Comparison of ENCODE assay signal across 15 mouse cellular contexts in genomic region chr9:106340501-106341312, GRCm38 (mm10). TPM values are rescaled to one million over a fixed set of nuclear protein-coding genes. Genes with fewer than 3 reads are reported as not detected.
DNase-seq lines count a peak whose midpoint lies in the region; ATAC-seq and TF ChIP-seq lines count a peak whose summit lies in the region.
"Had no signal": no experiment of that assay in that cellular context is flagged by ENCODE, and none has a peak within 500 bp of the region (broad histone marks: within the 10 kb centered on the region; RNA-seq: fewer than 3 reads in every experiment).

No protein-coding gene starts in this region.

- no peak for TF ChIP-seq POLR2A in lung, adult 2 months (IDR thresholded peaks at IDR 0.05; ENCODE audit: borderline replicate concordance, extremely low read depth, low read depth, low read length)

- TF ChIP-seq CTCF in lung, embryonic 14.5 days (IDR thresholded peaks at IDR 0.05; ENCODE audit: low read depth): no peak
- TF ChIP-seq CTCF in lung, adult 2 months (IDR thresholded peaks at IDR 0.05; ENCODE audit: insufficient read depth, low read length): no peak

- ATAC-seq in heart, embryonic 15.5 days (replicated peaks; ENCODE audit: insufficient number of reproducible peaks, insufficient read depth, low FRiP score, low read depth): no peak
- ATAC-seq in lung, embryonic 14.5 days (ENCODE audit: insufficient read depth): no peak
- peak; percentile 45 for ATAC-seq in intestine, embryonic 15.5 days
- peak; percentile 47; the same call in 1 of the 2 replicates for ATAC-seq in stomach, embryonic 14.5 days (ENCODE audit: insufficient number of reproducible peaks, insufficient read depth, low FRiP score, low read depth)
- ATAC-seq: inflammation-experienced regulatory T-cells, adult 6 months; midbrain, embryonic 13.5 days had no signal

- H3K4me1 ChIP-seq in heart, embryonic 15.5 days (replicated peaks): peaks cover 52% of the 10 kb centered on the region
- H3K4me1 ChIP-seq in lung, embryonic 14.5 days (ENCODE audit: insufficient read depth): peaks cover 53% of the 10 kb centered on the region
- no peaks in the 10 kb centered on the region; the same call in none of the 2 replicates for H3K4me1 ChIP-seq in lung, adult 2 months (ENCODE audit: control insufficient read depth, insufficient read depth, low read length)
- H3K4me1 ChIP-seq in intestine, embryonic 15.5 days (replicated peaks): peaks cover 38% of the 10 kb centered on the region
- peaks cover 55% of the 10 kb centered on the region for H3K4me1 ChIP-seq in stomach, embryonic 14.5 days (ENCODE audit: control insufficient read depth, insufficient read depth, low read length)

- no peaks in the 10 kb centered on the region for H3K36me3 ChIP-seq in heart, embryonic 15.5 days
- no peaks in the 10 kb centered on the region for H3K36me3 ChIP-seq in lung, embryonic 14.5 days (ENCODE audit: insufficient read depth)
- H3K36me3 ChIP-seq in intestine, embryonic 15.5 days: no peaks in the 10 kb centered on the region
- H3K36me3 ChIP-seq in stomach, embryonic 14.5 days (ENCODE audit: control insufficient read depth, insufficient read depth, low read length): no peaks in the 10 kb centered on the region
- H3K36me3 ChIP-seq: liver, embryonic 13.5 days; midbrain, embryonic 13.5 days had no signal

- H3K4me2 ChIP-seq in heart, embryonic 15.5 days: no peak overlapping the region
- no peak overlapping the region for H3K4me2 ChIP-seq in lung, embryonic 14.5 days
- H3K4me2 ChIP-seq in intestine, embryonic 15.5 days (replicated peaks): no peak overlapping the region
- no peak overlapping the region for H3K4me2 ChIP-seq in stomach, embryonic 14.5 days (replicated peaks; ENCODE audit: low read depth, low read length)
- H3K4me2 ChIP-seq: liver, embryonic 13.5 days; midbrain, embryonic 13.5 days had no signal

- H3K27ac ChIP-seq in heart, embryonic 15.5 days: 0 out of 2 replicates have a peak overlapping the region, but pooled peaks have one; percentile 11
- H3K27ac ChIP-seq in lung, embryonic 14.5 days (ENCODE audit: low read depth): peak overlapping the region; percentile 55; the same call in 1 of the 2 replicates
- H3K27ac ChIP-seq in intestine, embryonic 15.5 days: peak overlapping the region; percentile 72
- H3K27ac ChIP-seq in stomach, embryonic 14.5 days (ENCODE audit: low read length): peak overlapping the region; percentile 82
- H3K27ac ChIP-seq: liver, embryonic 13.5 days; midbrain, embryonic 13.5 days had no signal

- no peak overlapping the region for H3K9ac ChIP-seq in heart, embryonic 15.5 days
- H3K9ac ChIP-seq in lung, embryonic 14.5 days: peak overlapping the region; percentile 6; the same call in 1 of the 2 replicates
- H3K9ac ChIP-seq in intestine, embryonic 15.5 days: no peak overlapping the region
- H3K9ac ChIP-seq in stomach, embryonic 14.5 days (replicated peaks; ENCODE audit: low read depth, low read length): no peak overlapping the region
- H3K9ac ChIP-seq: liver, embryonic 13.5 days; midbrain, embryonic 13.5 days had no signal

- no peaks in the 10 kb centered on the region for H3K9me3 ChIP-seq in heart, embryonic 15.5 days (replicated peaks)
- H3K9me3 ChIP-seq in lung, embryonic 14.5 days (ENCODE audit: low read depth, low read length): no peaks in the 10 kb centered on the region
- no peaks in the 10 kb centered on the region for H3K9me3 ChIP-seq in intestine, embryonic 15.5 days
- H3K9me3 ChIP-seq in stomach, embryonic 14.5 days (ENCODE audit: control insufficient read depth, low read depth, low read length): no peaks in the 10 kb centered on the region
- H3K9me3 ChIP-seq: liver, embryonic 13.5 days; midbrain, embryonic 13.5 days had no signal

- no peaks in the 10 kb centered on the region for H3K27me3 ChIP-seq in heart, embryonic 15.5 days
- no peaks in the 10 kb centered on the region for H3K27me3 ChIP-seq in lung, embryonic 14.5 days (ENCODE audit: insufficient read depth, low read length)
- no peaks in the 10 kb centered on the region for H3K27me3 ChIP-seq in intestine, embryonic 15.5 days (replicated peaks)
- no peaks in the 10 kb centered on the region for H3K27me3 ChIP-seq in stomach, embryonic 14.5 days (ENCODE audit: control insufficient read depth, insufficient read depth, low read length)
- H3K27me3 ChIP-seq: CH12.LX; liver, embryonic 13.5 days; midbrain, embryonic 13.5 days had no signal

- 39% methylated on average over 13 of the region's 13 CpGs for WGBS in heart, embryonic 15.5 days
- WGBS in lung, embryonic 14.5 days: 35% methylated on average over 13 of the region's 13 CpGs
- WGBS in lung, adult 2 months: 76% methylated on average over 13 of the region's 13 CpGs
- WGBS in intestine, embryonic 15.5 days: 39% methylated on average over 13 of the region's 13 CpGs
- 35% methylated on average over 13 of the region's 13 CpGs for WGBS in stomach, embryonic 14.5 days

- no peak overlapping the region for H3K4me3 ChIP-seq in heart, embryonic 15.5 days
- H3K4me3 ChIP-seq in lung, embryonic 14.5 days (ENCODE audit: low read depth, low read length): no peak overlapping the region
- H3K4me3 ChIP-seq in lung, adult 2 months (replicated peaks; ENCODE audit: extremely low read depth, low read depth, low read length): no peak overlapping the region
- no peak overlapping the region for H3K4me3 ChIP-seq in intestine, embryonic 15.5 days (replicated peaks)
- H3K4me3 ChIP-seq in stomach, embryonic 14.5 days (ENCODE audit: low read depth, low read length): no peak overlapping the region
- H3K4me3 ChIP-seq: liver, embryonic 13.5 days; midbrain, embryonic 13.5 days had no signal

- intact Hi-C loops in heart, postnatal 25 days (cut with DNase I): no loop called here

- no peak for DNase-seq in heart, postnatal 25 days (ENCODE audit: low spot score)
- DNase-seq in lung, embryonic 14.5 days: no peak
- no peak for DNase-seq in lung, adult 2 months
- no peak for DNase-seq in frontal cortex, postnatal 36 days (ENCODE audit: low spot score in 2 of 2)
- DNase-seq in left cerebral cortex, adult 9 months (ENCODE audit: low spot score in 2 of 2): no peak
- DNase-seq: gastrocnemius, postnatal 25 days; liver, embryonic 13.5 days; spleen, adult 18-20 months; thymus, postnatal 36 days had no signal

RNA-seq across cellular contexts. Expression of gene Dusp7, which starts 27.7 kb away (rescaled TPM):
- 8.9 and 13.8 TPM in 2 replicates for polyA plus RNA-seq in heart, embryonic 15.5 days (2015; fragmentation: Nextera tagmentation; extraction: Ambion mirVana)
- total RNA-seq in heart, postnatal 25 days (2021): 10 to 100 TPM; 43.6 to 67.0 TPM
- polyA plus RNA-seq in lung, embryonic 14.5 days (2014; fragmentation: Nextera tagmentation; extraction: Ambion mirVana): 23.9 and 27.3 TPM in 2 replicates
- 223 and 262 TPM in 2 replicates for polyA plus RNA-seq in lung, adult 2 months (2012; rRNA removed)
- 10.0 and 10.3 TPM in 2 replicates for polyA plus RNA-seq in intestine, embryonic 15.5 days (2015; fragmentation: Nextera tagmentation; extraction: Ambion mirVana)
- polyA plus RNA-seq in stomach, embryonic 14.5 days (2014; fragmentation: Nextera tagmentation; extraction: Ambion mirVana): 22.4 and 24.9 TPM in 2 replicates

RNA-seq across cellular contexts. Expression of gene Poc1a, which starts 59.8 kb away (rescaled TPM):
- polyA plus RNA-seq in heart, embryonic 15.5 days (2015; fragmentation: Nextera tagmentation; extraction: Ambion mirVana): 23.7 and 26.8 TPM in 2 replicates
- total RNA-seq in heart, postnatal 25 days (2021): 1 to 10 TPM; 3.3 to 3.4 TPM
- polyA plus RNA-seq in lung, embryonic 14.5 days (2014; fragmentation: Nextera tagmentation; extraction: Ambion mirVana): 27.1 and 29.5 TPM in 2 replicates
- 5.7 and 7.9 TPM in 2 replicates for polyA plus RNA-seq in lung, adult 2 months (2012; rRNA removed)
- polyA plus RNA-seq in intestine, embryonic 15.5 days (2015; fragmentation: Nextera tagmentation; extraction: Ambion mirVana): 25.9 and 28.2 TPM in 2 replicates
- 25.2 and 27.7 TPM in 2 replicates for polyA plus RNA-seq in stomach, embryonic 14.5 days (2014; fragmentation: Nextera tagmentation; extraction: Ambion mirVana)

Comparison
In these comparisons a context has a peak if more than half of its experiments do, and no peak if none do; other contexts are left out.
1. ATAC-seq: peak in intestine, embryonic 15.5 days (single experiment) and stomach, embryonic 14.5 days (single experiment); none in heart, embryonic 15.5 days (single experiment) and lung, embryonic 14.5 days (single experiment).
2. H3K27ac ChIP-seq: peak in every context shown above with its lines; median percentile 82 in stomach, embryonic 14.5 days; 72 in intestine, embryonic 15.5 days; 55 in lung, embryonic 14.5 days; 11 in heart, embryonic 15.5 days.